ENCODE assay signal across 9 mouse cellular contexts in genomic region chr5:75238363-75238762, GRCm38 (mm10).
DNase-seq lines count a peak whose midpoint lies in the region; ATAC-seq lines count a peak whose summit lies in the region.
"Had no signal": no experiment of that assay in that cellular context is flagged by ENCODE, and none has a peak within 500 bp of the region (broad histone marks: within the 10 kb centered on the region; RNA-seq: fewer than 3 reads in every experiment).

No protein-coding gene starts in this region.

- H3K9me3 ChIP-seq in neural tube, embryonic 12.5 days, result no peaks in the 10 kb centered on the region
- no peaks in the 10 kb centered on the region for H3K9me3 ChIP-seq in neural tube, embryonic 15.5 days (replicated peaks)
- H3K9me3 ChIP-seq: heart, embryonic 13.5 days had no signal

- no peak overlapping the region for H3K4me2 ChIP-seq in neural tube, embryonic 12.5 days (replicated peaks)
- H3K4me2 ChIP-seq in neural tube, embryonic 15.5 days, result no peak overlapping the region
- H3K4me2 ChIP-seq: heart, embryonic 13.5 days had no signal

- H3K9ac ChIP-seq in neural tube, embryonic 12.5 days, result no peak overlapping the region
- no peak overlapping the region for H3K9ac ChIP-seq in neural tube, embryonic 15.5 days (replicated peaks)
- H3K9ac ChIP-seq: heart, embryonic 13.5 days had no signal

- 43% methylated on average over 2 of the region's 2 CpGs for WGBS in neural tube, embryonic 12.5 days
- 30% methylated on average over 2 of the region's 2 CpGs for WGBS in neural tube, embryonic 15.5 days

- no peaks in the 10 kb centered on the region for H3K27me3 ChIP-seq in neural tube, embryonic 12.5 days (replicated peaks)
- H3K27me3 ChIP-seq in neural tube, embryonic 15.5 days (replicated peaks), result no peaks in the 10 kb centered on the region
- H3K27me3 ChIP-seq: heart, embryonic 13.5 days had no signal

- peak; percentile 72; the same call in 1 of the 2 replicates for ATAC-seq in frontal cortex, adult (ENCODE audit: low TSS enrichment)
- peak; percentile 58; the same call in 1 of the 2 replicates for ATAC-seq in neural tube, embryonic 12.5 days (ENCODE audit: low FRiP score, low read depth)
- no peak for ATAC-seq in neural tube, embryonic 15.5 days (ENCODE audit: low FRiP score)
- peak; percentile 71 to 80 for ATAC-seq in hematopoietic stem cell, adult 5-6 weeks (replicated peaks in 1 of 2; ENCODE audit: insufficient read depth in 1 of 2, low FRiP score in 2 of 2, low TSS enrichment in 1 of 2, low read depth in 1 of 2, poor library complexity in 2 of 2, severe bottlenecking in 2 of 2)

- no peaks in the 10 kb centered on the region for H3K4me1 ChIP-seq in neural tube, embryonic 12.5 days
- H3K4me1 ChIP-seq in neural tube, embryonic 15.5 days, result no peaks in the 10 kb centered on the region
- H3K4me1 ChIP-seq: heart, embryonic 13.5 days had no signal

- DNase-seq in frontal cortex, adult 2 months (ENCODE audit: extremely low spot score in 1 of 2, low spot score in 1 of 2), result no peak
- DNase-seq in retina, embryonic 14.5 days (ENCODE audit: low spot score), result peak; percentile 25
- no peak for DNase-seq in cerebellum, adult 9-10 months
- no peak for DNase-seq in spleen, adult 18-20 months

- no peak overlapping the region for H3K4me3 ChIP-seq in neural tube, embryonic 12.5 days
- no peak overlapping the region for H3K4me3 ChIP-seq in neural tube, embryonic 15.5 days (replicated peaks)
- H3K4me3 ChIP-seq: heart, embryonic 13.5 days had no signal

- no peak overlapping the region for H3K27ac ChIP-seq in neural tube, embryonic 12.5 days
- no peak overlapping the region for H3K27ac ChIP-seq in neural tube, embryonic 15.5 days (replicated peaks)
- H3K27ac ChIP-seq: heart, embryonic 13.5 days had no signal

- no peaks in the 10 kb centered on the region for H3K36me3 ChIP-seq in neural tube, embryonic 12.5 days
- H3K36me3 ChIP-seq in neural tube, embryonic 15.5 days, result no peaks in the 10 kb centered on the region
- H3K36me3 ChIP-seq: heart, embryonic 13.5 days had no signal
